Mouse (Mus musculus): ENCODE results near the gene Fsip1. TPM values are rescaled to one million over a fixed set of nuclear protein-coding genes. Genes with fewer than 3 reads are reported as not detected.

Fsip1 gene
- polyA plus RNA-seq, 1 experiment from 2014 or later: 1.2 TPM

DNA sequence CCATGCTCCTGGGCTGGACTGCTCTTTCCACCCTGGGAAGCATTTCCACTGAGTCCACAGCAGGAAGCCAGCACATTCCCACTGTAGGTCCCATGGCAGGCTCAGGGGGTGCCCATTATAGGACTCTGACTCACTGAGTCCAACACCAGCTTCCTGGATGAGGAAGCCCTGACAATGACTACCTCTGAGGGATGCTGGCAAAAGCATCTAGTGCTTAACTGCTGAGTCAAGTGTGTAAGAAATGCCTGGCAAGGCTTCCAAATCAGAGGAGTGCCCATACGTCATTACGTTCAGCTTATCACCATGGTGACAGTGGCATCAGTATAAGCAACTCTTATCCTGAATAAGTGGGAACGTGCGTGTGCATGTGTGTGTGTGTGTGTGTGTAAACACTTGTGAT is 30.9 kb upstream of the Fsip1 start:
- Histone ChIP-seq H3K27ac (no peak overlapping the region), H3K27me3 (ENCODE audit: low read depth, poor library complexity, severe bottlenecking) (0 out of 2 replicates have a peak, but pooled peaks cover 5% of the 10 kb centered on the region), H3K9me3 (replicated peaks) (no peaks in the 10 kb centered on the region), H3K36me3 (no peaks in the 10 kb centered on the region), H3K4me1 (no peaks in the 10 kb centered on the region), H3K4me3 (no peak overlapping the region)
- DNase-seq (ENCODE audit: low spot score): no peak
- 98% methylated on average over 4 of the region's 4 CpGs for WGBS

DNA sequence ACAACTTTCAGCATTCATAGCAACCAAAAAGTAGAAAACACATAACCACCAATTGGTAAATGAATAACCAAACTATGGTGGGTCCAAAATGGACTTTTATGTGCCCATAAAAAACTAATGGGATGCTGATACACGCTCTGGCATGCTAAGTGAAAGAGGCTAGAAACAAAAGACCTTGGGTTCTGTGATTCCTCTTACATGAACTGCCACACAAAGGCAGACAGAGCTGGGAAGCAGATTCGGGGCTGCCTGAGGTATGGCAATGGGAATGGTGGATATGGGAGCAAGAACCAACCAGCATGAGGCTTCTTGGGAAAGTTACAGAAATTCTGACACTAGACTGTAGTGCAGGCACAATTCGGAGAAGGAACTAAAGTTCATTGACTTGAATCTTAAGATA is 25.7 kb upstream of the Fsip1 start:
- WGBS: 87% methylated on average over 3 of the region's 3 CpGs

DNA sequence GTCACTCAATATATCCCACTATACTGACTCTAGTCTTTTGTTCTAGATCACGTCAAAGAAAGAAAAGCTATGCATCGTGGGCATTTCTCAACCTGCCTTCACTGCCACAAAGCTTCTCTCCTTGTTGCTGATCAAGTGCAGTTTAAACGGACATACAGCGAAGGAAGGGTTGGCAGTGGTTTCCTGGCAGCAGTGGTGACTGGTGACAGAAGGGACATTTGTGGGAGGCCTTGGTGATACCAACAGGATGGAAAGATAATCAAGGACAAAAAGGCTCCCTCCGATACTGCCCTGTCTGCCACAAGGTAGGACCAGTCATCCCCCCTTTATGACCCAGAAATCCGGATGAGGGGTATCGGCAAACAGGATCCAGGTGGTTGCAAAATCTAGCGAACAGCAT is 21.5 kb upstream of the Fsip1 start:
- no peak for DNase-seq (ENCODE audit: low spot score)
- 94% methylated on average over 8 of the region's 8 CpGs for WGBS
- no peaks in the 10 kb centered on the region for H3K36me3 ChIP-seq
- no peaks in the 10 kb centered on the region for H3K4me1 ChIP-seq
- H3K27ac ChIP-seq: no peak overlapping the region
- H3K9me3 ChIP-seq (replicated peaks): no peaks in the 10 kb centered on the region
- no peak overlapping the region for H3K4me3 ChIP-seq
- H3K27me3 ChIP-seq (ENCODE audit: low read depth, poor library complexity, severe bottlenecking): 0 out of 2 replicates have a peak, but pooled peaks cover 3% of the 10 kb centered on the region

More for the DNA sequence above, 25.7 kb upstream of the Fsip1 start:
- Histone ChIP-seq H3K36me3 (no peaks in the 10 kb centered on the region), H3K27ac (no peak overlapping the region), H3K4me3 (no peak overlapping the region), H3K27me3 (ENCODE audit: low read depth, poor library complexity, severe bottlenecking) (0 out of 2 replicates have a peak, but pooled peaks cover 5% of the 10 kb centered on the region), H3K4me1 (no peaks in the 10 kb centered on the region), H3K9me3 (replicated peaks) (no peaks in the 10 kb centered on the region)
- DNase-seq (ENCODE audit: low spot score): no peak

DNA sequence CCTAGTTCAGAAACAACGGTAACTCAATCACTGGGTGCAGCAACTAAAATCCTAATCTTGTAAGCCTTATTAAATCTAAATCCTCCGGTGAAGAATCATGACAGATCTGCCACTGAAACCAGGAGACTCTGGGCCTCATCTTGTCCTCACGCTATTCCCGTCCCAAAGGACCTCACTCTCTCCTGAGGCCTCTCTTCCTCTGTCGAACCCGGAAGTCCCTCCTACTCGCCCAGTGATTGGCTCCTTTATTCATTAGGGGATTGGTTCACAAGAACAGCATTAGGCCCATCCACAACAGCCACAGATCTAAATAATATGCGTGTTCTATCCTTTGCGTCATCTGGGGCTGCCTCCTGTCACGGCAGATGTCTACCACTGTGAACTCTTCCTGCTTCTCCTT is 14.8 kb upstream of the Fsip1 start:
- Histone ChIP-seq H3K4me3 (no peak overlapping the region), H3K36me3 (no peaks in the 10 kb centered on the region), H3K9me3 (replicated peaks) (no peaks in the 10 kb centered on the region), H3K27me3 (ENCODE audit: low read depth, poor library complexity, severe bottlenecking) (no peaks in the 10 kb centered on the region), H3K4me1 (no peaks in the 10 kb centered on the region), H3K27ac (no peak overlapping the region)
- no peak for DNase-seq (ENCODE audit: low spot score)
- 91% methylated on average over 10 of the region's 10 CpGs for WGBS

DNA sequence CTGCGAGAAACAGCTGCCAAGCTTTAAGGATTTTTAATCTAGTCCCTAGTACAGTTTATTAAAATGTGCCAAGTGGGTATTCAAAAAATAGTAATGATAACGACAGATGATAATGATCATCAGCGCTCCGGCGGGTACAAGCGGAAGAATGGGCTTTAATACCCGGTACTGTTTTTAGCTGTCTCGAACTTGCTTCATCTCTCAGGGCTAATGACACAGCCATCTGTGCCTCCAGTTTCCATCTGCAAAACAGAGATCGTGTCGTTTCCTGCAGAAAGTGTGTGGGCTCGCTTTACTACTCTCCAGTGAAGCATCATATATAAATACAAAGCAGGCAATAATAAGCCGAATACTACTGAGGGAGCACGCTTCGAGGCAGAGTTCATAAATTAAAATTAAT is 13.4 kb upstream of the Fsip1 start:
- Histone ChIP-seq H3K9me3 (replicated peaks) (no peaks in the 10 kb centered on the region), H3K27me3 (ENCODE audit: low read depth, poor library complexity, severe bottlenecking) (no peaks in the 10 kb centered on the region), H3K4me3 (no peak overlapping the region), H3K4me1 (no peaks in the 10 kb centered on the region), H3K36me3 (no peaks in the 10 kb centered on the region), H3K27ac (no peak overlapping the region)
- DNase-seq (ENCODE audit: low spot score): no peak
- WGBS: 94% methylated on average over 14 of the region's 14 CpGs

- H3K27ac ChIP-seq: no peak overlapping the region
- 58% methylated on average over 2 of the region's 2 CpGs for WGBS
- H3K4me1 ChIP-seq: no peaks in the 10 kb centered on the region
These were observed 7.1 kb upstream of the Fsip1 start for GRCm38 (mm10) chr2:118263914-118264201.

GRCm38 (mm10) chr2:118263151-118263913 is 6.6 kb upstream of the Fsip1 start:
- H3K27ac ChIP-seq: no peak overlapping the region
- 21% methylated on average over 8 of the region's 8 CpGs for WGBS
- H3K27me3 ChIP-seq (ENCODE audit: low read depth, poor library complexity, severe bottlenecking): no peaks in the 10 kb centered on the region

More at GRCm38 (mm10) chr2:118263914-118264201, 7.1 kb upstream of the Fsip1 start:
- H3K9me3 ChIP-seq (replicated peaks): no peaks in the 10 kb centered on the region
- no peaks in the 10 kb centered on the region for H3K27me3 ChIP-seq (ENCODE audit: low read depth, poor library complexity, severe bottlenecking)
- H3K36me3 ChIP-seq: no peaks in the 10 kb centered on the region
- no peak for DNase-seq (ENCODE audit: low spot score)
- H3K4me3 ChIP-seq: no peak overlapping the region

DNA sequence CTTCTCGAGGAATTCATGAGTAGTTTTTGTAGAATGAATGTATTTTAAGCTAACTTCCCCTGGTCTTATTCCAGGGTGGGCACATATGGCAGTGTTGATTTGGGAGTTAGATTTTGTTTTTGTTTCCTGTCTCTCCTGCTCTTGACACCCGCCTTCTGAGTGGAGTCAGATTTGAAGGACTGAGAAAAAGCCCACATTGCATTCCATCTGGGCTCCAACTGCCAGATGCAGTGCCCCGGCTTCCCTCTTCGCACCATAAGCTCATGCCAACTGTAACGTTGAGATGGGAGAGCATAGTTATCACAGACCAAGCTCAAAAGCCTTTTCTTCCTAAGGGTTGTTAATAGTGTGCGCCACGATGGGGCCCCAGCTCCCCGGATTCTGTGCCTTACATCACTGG is 5.9 kb upstream of the Fsip1 start:
- Histone ChIP-seq H3K27ac (no peak overlapping the region), H3K4me1 (no peaks in the 10 kb centered on the region), H3K4me3 (no peak overlapping the region), H3K27me3 (ENCODE audit: low read depth, poor library complexity, severe bottlenecking) (no peaks in the 10 kb centered on the region), H3K36me3 (no peaks in the 10 kb centered on the region), H3K9me3 (replicated peaks) (no peaks in the 10 kb centered on the region)
- WGBS: 69% methylated on average over 8 of the region's 8 CpGs
- DNase-seq (ENCODE audit: low spot score): no peak

More at GRCm38 (mm10) chr2:118263151-118263913, 6.6 kb upstream of the Fsip1 start:
- peak; percentile 48 for DNase-seq (ENCODE audit: low spot score)
- Histone ChIP-seq H3K4me3 (no peak overlapping the region), H3K9me3 (replicated peaks) (no peaks in the 10 kb centered on the region), H3K36me3 (no peaks in the 10 kb centered on the region), H3K4me1 (no peaks in the 10 kb centered on the region)

DNA sequence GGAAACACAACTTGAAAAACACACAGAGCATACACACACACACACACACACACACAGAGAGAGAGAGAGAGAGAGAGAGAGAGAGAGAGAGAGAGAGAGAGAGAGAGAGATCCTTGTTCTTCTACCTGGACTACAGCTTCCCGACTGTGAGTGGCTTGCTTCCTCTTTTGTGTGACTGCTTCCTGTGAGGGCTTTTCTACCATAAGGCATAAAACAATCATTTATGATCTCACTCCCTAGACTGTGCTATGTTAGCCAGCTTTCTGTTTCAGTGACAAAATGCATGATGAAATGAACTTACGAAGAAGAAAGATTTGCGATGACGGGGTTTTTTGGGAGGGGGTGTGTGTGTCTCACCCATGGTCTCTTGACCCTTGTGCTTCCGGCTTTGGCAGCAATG is 3.0 kb upstream of the Fsip1 start:
- Histone ChIP-seq H3K27me3 (ENCODE audit: low read depth, poor library complexity, severe bottlenecking) (no peaks in the 10 kb centered on the region), H3K27ac (no peak overlapping the region), H3K4me3 (no peak overlapping the region), H3K36me3 (no peaks in the 10 kb centered on the region), H3K9me3 (replicated peaks) (no peaks in the 10 kb centered on the region), H3K4me1 (peaks cover 6% of the 10 kb centered on the region)
- WGBS: 83% methylated on average over 5 of the region's 5 CpGs
- no peak for DNase-seq (ENCODE audit: low spot score)

DNA sequence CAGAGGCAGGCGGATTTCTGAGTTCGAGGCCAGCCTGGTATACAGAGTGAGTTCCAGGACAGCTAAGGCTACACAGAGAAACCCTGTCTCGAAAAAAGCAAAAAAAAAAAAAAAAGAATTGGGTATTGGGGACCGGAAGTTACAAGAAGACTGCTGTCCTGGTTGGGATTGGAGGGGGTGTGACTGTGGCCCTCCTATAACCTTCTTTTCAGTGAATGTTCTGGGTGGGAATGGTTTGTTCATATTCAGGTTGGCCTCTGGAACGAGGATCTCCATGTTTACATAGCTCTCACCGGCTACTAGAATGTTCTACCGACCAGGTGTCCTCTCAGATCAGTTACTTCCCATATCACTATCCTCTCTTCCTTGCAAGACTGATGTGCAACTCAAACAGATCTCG is 328 bp upstream of the Fsip1 start:
- Histone ChIP-seq H3K27me3 (ENCODE audit: low read depth, poor library complexity, severe bottlenecking) (peaks cover 3% of the 10 kb centered on the region; the same call in 1 of the 2 replicates), H3K27ac (no peak overlapping the region), H3K4me3 (peak overlapping the region; percentile 63), H3K36me3 (no peaks in the 10 kb centered on the region), H3K4me1 (peaks cover 10% of the 10 kb centered on the region), H3K9me3 (replicated peaks) (no peaks in the 10 kb centered on the region)
- no peak for DNase-seq (ENCODE audit: low spot score)
- whole genome bisulfite sequencing: 79% methylated on average over 8 of the region's 8 CpGs

DNA sequence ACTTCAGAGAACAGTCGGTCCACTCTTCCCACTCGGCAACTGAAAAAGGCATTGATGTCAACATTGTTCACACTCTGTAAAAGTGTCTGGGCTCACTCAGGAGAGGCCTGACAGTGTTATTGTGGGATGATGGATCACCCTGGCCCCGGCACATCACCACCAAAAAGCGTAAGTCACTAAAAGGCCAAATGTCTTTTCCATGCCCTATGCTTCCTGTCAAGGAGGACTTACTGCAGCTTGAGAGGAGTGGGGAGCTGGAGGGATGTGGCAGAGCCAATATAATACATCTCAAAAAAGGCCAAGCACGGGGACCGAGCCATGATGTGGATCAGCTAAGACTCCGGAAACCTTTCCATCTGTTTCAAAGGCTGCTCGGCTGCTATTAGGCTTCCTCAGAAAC is 2.2 kb downstream of the Fsip1 start:
- WGBS: 38% methylated on average over 8 of the region's 8 CpGs
- Histone ChIP-seq H3K4me3 (no peak overlapping the region), H3K36me3 (no peaks in the 10 kb centered on the region), H3K9me3 (replicated peaks) (no peaks in the 10 kb centered on the region), H3K27ac (no peak overlapping the region), H3K4me1 (peaks cover 10% of the 10 kb centered on the region), H3K27me3 (ENCODE audit: low read depth, poor library complexity, severe bottlenecking) (peaks cover 3% of the 10 kb centered on the region; the same call in 1 of the 2 replicates)
- DNase-seq (ENCODE audit: low spot score): no peak

DNA sequence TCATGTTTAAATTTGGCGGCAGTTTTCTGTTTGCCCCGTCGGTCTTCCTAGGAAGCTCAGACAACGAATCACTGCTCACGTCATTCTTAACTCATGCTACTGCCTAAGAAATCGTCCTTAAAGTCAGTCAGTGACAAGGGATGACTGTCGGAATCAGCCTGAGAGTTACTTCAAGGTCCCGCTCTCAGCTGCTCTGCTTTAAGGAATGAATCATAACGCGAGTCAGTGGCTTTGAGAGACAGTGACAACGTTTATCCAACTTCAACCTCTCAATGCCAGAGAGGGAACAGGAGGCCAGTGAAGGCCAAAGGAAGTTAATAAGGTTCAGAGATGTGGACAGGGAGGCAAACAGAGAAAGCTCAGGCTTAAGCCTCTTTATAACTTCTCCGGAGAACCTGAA is 7.8 kb downstream of the Fsip1 start:
- no peak for DNase-seq (ENCODE audit: low spot score)
- 84% methylated on average over 12 of the region's 12 CpGs for WGBS
- H3K27me3 ChIP-seq (ENCODE audit: low read depth, poor library complexity, severe bottlenecking): no peaks in the 10 kb centered on the region
- no peaks in the 10 kb centered on the region for H3K36me3 ChIP-seq
- no peaks in the 10 kb centered on the region for H3K9me3 ChIP-seq (replicated peaks)
- no peaks in the 10 kb centered on the region for H3K4me1 ChIP-seq
- no peak overlapping the region for H3K4me3 ChIP-seq
- H3K27ac ChIP-seq: no peak overlapping the region

DNA sequence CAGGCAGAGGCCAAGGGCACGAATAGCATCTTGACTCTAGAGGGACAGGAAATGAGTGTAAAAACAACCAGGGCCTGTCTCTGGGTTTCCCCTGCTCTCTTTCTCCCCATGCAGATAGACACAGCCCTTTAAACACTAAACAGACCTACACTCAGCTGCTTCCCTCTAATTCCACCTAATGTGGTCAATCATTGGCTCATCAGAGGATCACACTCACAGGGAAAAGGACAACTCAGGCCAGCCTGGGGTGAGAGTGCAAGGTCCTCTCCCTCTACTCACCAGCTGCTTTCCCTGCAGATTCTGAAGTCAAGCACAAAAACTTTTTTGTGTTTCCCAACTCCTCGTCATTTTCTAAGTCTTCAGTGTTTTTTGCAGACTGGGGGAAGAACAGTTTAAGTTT is 8.8 kb downstream of the Fsip1 start:
- WGBS: 60% methylated on average over 2 of the region's 2 CpGs
- Histone ChIP-seq H3K27me3 (ENCODE audit: low read depth, poor library complexity, severe bottlenecking) (no peaks in the 10 kb centered on the region), H3K9me3 (replicated peaks) (no peaks in the 10 kb centered on the region), H3K4me3 (no peak overlapping the region), H3K27ac (no peak overlapping the region), H3K4me1 (no peaks in the 10 kb centered on the region), H3K36me3 (no peaks in the 10 kb centered on the region)
- no peak for DNase-seq (ENCODE audit: low spot score)

DNA sequence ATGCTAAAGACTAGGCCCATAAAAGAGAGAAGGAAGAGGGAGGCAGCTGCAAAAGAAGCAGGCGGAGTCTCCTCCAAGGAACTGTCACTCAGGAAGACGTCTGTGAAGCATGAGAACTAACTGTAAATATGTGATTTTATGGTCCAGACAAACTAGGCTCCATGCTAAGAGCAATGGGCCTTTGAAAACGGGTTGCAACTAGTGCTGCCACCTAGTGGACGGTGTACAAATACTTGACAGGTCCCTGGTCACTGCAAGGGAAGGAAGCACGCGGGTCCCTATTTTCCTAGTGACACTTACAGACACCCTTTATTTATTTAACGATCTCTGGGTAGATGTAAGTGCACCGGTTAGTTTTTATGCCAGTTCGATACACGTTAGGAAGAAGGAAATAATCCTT is 10.9 kb downstream of the Fsip1 start:
- Histone ChIP-seq H3K36me3 (no peaks in the 10 kb centered on the region), H3K9me3 (replicated peaks) (no peaks in the 10 kb centered on the region), H3K27ac (no peak overlapping the region), H3K4me3 (no peak overlapping the region), H3K4me1 (no peaks in the 10 kb centered on the region), H3K27me3 (ENCODE audit: low read depth, poor library complexity, severe bottlenecking) (no peaks in the 10 kb centered on the region)
- 13% methylated on average over 10 of the region's 10 CpGs for WGBS
- DNase-seq (ENCODE audit: low spot score): peak; percentile 85
